9 mouse cellular contexts compared by ENCODE assay signal in the genomic region with DNA sequence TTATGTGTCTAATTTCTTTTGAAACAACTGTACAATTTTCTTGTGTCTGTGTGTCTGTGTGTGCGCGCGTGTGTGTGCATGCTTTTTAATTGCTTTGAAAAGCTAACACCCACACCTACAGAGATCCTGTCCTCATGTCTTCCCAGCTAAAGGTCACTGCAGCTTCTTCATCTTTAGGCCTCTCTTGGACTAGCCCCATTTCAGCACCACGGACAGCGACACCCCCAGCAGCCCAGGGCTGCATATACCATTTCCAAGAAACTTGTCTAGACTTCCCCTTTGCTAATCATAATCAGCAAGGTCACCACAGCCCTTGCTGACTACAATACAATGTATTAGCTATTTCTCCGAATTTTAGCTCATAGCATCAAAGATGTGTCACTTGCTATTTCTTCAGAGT. TPM values are rescaled to one million over a fixed set of nuclear protein-coding genes. Genes with fewer than 3 reads are reported as not detected.
DNase-seq lines count a peak whose midpoint lies in the region; ATAC-seq and TF ChIP-seq lines count a peak whose summit lies in the region.
"Had no signal": no experiment of that assay in that cellular context is flagged by ENCODE, and none has a peak within 500 bp of the region (broad histone marks: within the 10 kb centered on the region; RNA-seq: fewer than 3 reads in every experiment).

No protein-coding gene starts in this region.

- H3K27me3 ChIP-seq in forebrain, embryonic 14.5 days (replicated peaks; ENCODE audit: control insufficient read depth, insufficient read depth, low read length): no peaks in the 10 kb centered on the region
- peaks cover 40% of the 10 kb centered on the region for H3K27me3 ChIP-seq in lung, embryonic 16.5 days (ENCODE audit: control insufficient read depth, insufficient read depth, low read depth, low read length)

- TF ChIP-seq CTCF in brain, embryonic 14.5 days (IDR thresholded peaks at IDR 0.05; ENCODE audit: borderline replicate concordance, extremely low read depth, insufficient read depth, insufficient read length): no peak

- ATAC-seq in forebrain, embryonic 14.5 days: no peak
- ATAC-seq in lung, embryonic 16.5 days (ENCODE audit: low read depth): peak; percentile 49; the same call in 1 of the 2 replicates
- ATAC-seq in megakaryocyte, adult 5-6 weeks (ENCODE audit: poor library complexity, severe bottlenecking): no peak

- no peak overlapping the region for H3K27ac ChIP-seq in forebrain, embryonic 14.5 days (ENCODE audit: low read depth, low read length)
- no peak overlapping the region for H3K27ac ChIP-seq in lung, embryonic 16.5 days (ENCODE audit: low read length)
- H3K27ac ChIP-seq: lung, embryonic 15.5 days had no signal

- peak; percentile 8 for DNase-seq in right cerebral cortex, adult 18-20 months
- no peak for DNase-seq in right cerebral cortex, postnatal 25 days
- DNase-seq in brain, embryonic 14.5 days (ENCODE audit: low read depth): peak; percentile 54
- DNase-seq in forebrain, embryonic 14.5 days (ENCODE audit: low spot score): peak; percentile 51
- peak; percentile 53 for DNase-seq in hindlimb bud, embryonic 11.5 days (ENCODE audit: extremely low spot score, low read depth, low spot score)
- peak; percentile 44 for DNase-seq in ovary, postnatal 10 days (ENCODE audit: low spot score)

- H3K36me3 ChIP-seq in forebrain, embryonic 14.5 days (ENCODE audit: control insufficient read depth, insufficient read depth, low read length): no peaks in the 10 kb centered on the region
- no peaks in the 10 kb centered on the region for H3K36me3 ChIP-seq in lung, embryonic 16.5 days (ENCODE audit: control insufficient read depth, insufficient read depth, low read length)
- H3K36me3 ChIP-seq: lung, embryonic 15.5 days had no signal

- no peak for TF ChIP-seq POLR2A in brain, embryonic 14.5 days (IDR thresholded peaks at IDR 0.05; ENCODE audit: borderline replicate concordance, extremely low read depth, insufficient read depth, insufficient read length, poor library complexity, severe bottlenecking)

- H3K9me3 ChIP-seq in forebrain, embryonic 14.5 days (replicated peaks; ENCODE audit: control insufficient read depth, low read length): no peaks in the 10 kb centered on the region
- no peaks in the 10 kb centered on the region for H3K9me3 ChIP-seq in lung, embryonic 16.5 days (ENCODE audit: control insufficient read depth, low read length)
- H3K9me3 ChIP-seq: lung, embryonic 15.5 days had no signal

- H3K9ac ChIP-seq in forebrain, embryonic 14.5 days (ENCODE audit: low read length): no peak overlapping the region
- H3K9ac ChIP-seq in lung, embryonic 16.5 days (ENCODE audit: low read length): no peak overlapping the region
- H3K9ac ChIP-seq: lung, embryonic 15.5 days had no signal

- peak overlapping the region; percentile 67 for H3K4me2 ChIP-seq in forebrain, embryonic 14.5 days (ENCODE audit: low read length)
- no peak overlapping the region for H3K4me2 ChIP-seq in lung, embryonic 16.5 days (ENCODE audit: low read depth, low read length)
- H3K4me2 ChIP-seq: lung, embryonic 15.5 days had no signal

- peaks cover 7% of the 10 kb centered on the region; the same call in 1 of the 2 replicates for H3K4me1 ChIP-seq in forebrain, embryonic 14.5 days (ENCODE audit: control insufficient read depth, insufficient read depth, low read length)
- no peaks in the 10 kb centered on the region; the same call in 1 of the 2 replicates for H3K4me1 ChIP-seq in lung, embryonic 16.5 days (replicated peaks; ENCODE audit: control insufficient read depth, insufficient read depth, low read length)

- WGBS in forebrain, embryonic 14.5 days: 40% methylated on average over 6 of the region's 6 CpGs
- 28% methylated on average over 6 of the region's 6 CpGs for WGBS in lung, embryonic 16.5 days

- peak overlapping the region; percentile 62 for H3K4me3 ChIP-seq in forebrain, embryonic 14.5 days (ENCODE audit: low read depth, low read length)
- H3K4me3 ChIP-seq in lung, embryonic 16.5 days (ENCODE audit: low read length): no peak overlapping the region
- H3K4me3 ChIP-seq: lung, embryonic 15.5 days had no signal

RNA-seq across cellular contexts. Expression of a gene that starts 1.9 kb away (rescaled TPM):
- 31.4 and 46.6 TPM in 2 replicates for polyA plus RNA-seq in brain, embryonic 14.5 days (2012; rRNA removed)
- polyA plus RNA-seq in forebrain, embryonic 14.5 days (2014; fragmentation: Nextera tagmentation; extraction: Ambion mirVana): 12.1 and 14.0 TPM in 2 replicates
- polyA plus RNA-seq in lung, embryonic 16.5 days (2015; fragmentation: Nextera tagmentation; extraction: Ambion mirVana): 0.15 and 0.29 TPM in 2 replicates
- total RNA-seq in megakaryocyte, adult 5-6 weeks (2015): not detected in 2 replicates
- not detected in 2 replicates for total RNA-seq in megakaryocyte, adult 5-6 weeks (2017)

Comparison
In these comparisons a context has a peak if more than half of its experiments do, and no peak if none do; other contexts are left out.
1. RNA of a gene that starts 1.9 kb away (polyA plus RNA-seq): 31.4 to 46.6 TPM in brain, embryonic 14.5 days and 12.1 to 14.0 TPM in forebrain, embryonic 14.5 days; 0.15 to 0.29 TPM in lung, embryonic 16.5 days; every median in the first group is over 10 times any median in the second.